Mouse (Mus musculus): ENCODE results near the gene Gnl2.

Gene Gnl2

GRCm38 (mm10) chr4:125017431-125017830 lies 1.0 kb downstream of the Gnl2 start:
- H3K4me1 ChIP-seq (replicated peaks; ENCODE audit: low read depth, low read length) = no peaks in the 10 kb centered on the region
- no peaks in the 10 kb centered on the region for H3K36me3 ChIP-seq (ENCODE audit: insufficient read depth, low read length)
- H3K4me3 ChIP-seq (replicated peaks; ENCODE audit: low read length) = no peak overlapping the region
- no peaks in the 10 kb centered on the region for H3K9me3 ChIP-seq (ENCODE audit: low read length)
- TF ChIP-seq CTCF (conservative IDR thresholded peaks at IDR 0.05; ENCODE audit: low read length) (no peak), POU5F1 (IDR thresholded peaks at IDR 0.05; ENCODE audit: borderline replicate concordance, low read length) (no peak), NANOG (IDR thresholded peaks at IDR 0.05; ENCODE audit: borderline replicate concordance, low read length) (no peak)
- peaks cover 34% of the 10 kb centered on the region for H3K27me3 ChIP-seq (ENCODE audit: insufficient read depth, low read length)

DNA sequence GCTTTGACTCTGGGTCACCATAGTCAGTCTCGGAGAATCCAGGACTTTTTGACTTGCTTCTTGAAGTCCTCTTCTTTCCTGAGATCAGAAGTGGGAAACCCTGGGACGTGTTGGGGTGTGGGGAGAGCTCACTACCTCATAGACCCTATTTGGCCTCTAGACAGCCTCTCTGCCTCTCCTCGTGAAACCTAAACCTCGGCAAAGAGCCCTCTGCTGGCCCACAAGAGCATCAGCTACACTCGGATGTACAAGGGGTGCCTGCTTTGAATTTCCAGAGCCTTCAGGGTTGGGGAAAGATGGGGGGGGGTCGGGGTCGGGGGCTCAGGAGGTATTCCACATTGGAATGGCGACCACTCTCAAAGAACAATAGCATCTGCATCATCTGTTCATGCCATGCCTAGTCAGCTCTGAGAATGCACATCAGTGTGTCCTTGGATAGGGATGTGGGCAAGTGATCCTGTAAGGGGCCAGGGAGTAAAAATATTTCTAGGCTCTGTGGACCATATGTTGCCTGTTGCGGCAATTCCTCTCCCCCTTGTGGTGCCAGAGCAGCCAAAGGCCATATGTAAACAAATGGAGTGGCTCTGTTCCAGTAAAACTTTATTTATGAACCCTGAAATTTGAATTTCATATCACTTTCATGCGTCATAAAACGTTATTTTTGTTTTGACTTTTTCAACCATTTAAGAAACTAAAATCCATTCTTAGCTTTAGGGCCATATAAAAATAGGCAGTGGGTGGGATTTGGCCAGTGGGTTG lies 4.6 kb downstream of the Gnl2 start:
- Histone ChIP-seq H3K4me3 (replicated peaks; ENCODE audit: low read length) (no peak overlapping the region), H3K4me1 (replicated peaks; ENCODE audit: low read depth, low read length) (no peaks in the 10 kb centered on the region), H3K27me3 (ENCODE audit: insufficient read depth, low read length) (peaks cover 32% of the 10 kb centered on the region), H3K36me3 (ENCODE audit: insufficient read depth, low read length) (no peaks in the 10 kb centered on the region), H3K9me3 (ENCODE audit: low read length) (no peaks in the 10 kb centered on the region)
- TF ChIP-seq POU5F1 (IDR thresholded peaks at IDR 0.05; ENCODE audit: borderline replicate concordance, low read length) (no peak), CTCF (conservative IDR thresholded peaks at IDR 0.05; ENCODE audit: low read length) (no peak; the same call in 1 of the 2 replicates), NANOG (IDR thresholded peaks at IDR 0.05; ENCODE audit: borderline replicate concordance, low read length) (no peak)

GRCm38 (mm10) chr4:125029891-125030614 lies 13.7 kb downstream of the Gnl2 start:
- H3K27me3 ChIP-seq (ENCODE audit: insufficient read depth, low read length) = peaks cover 24% of the 10 kb centered on the region
- H3K4me1 ChIP-seq (replicated peaks; ENCODE audit: low read depth, low read length) = peaks cover 23% of the 10 kb centered on the region
- TF ChIP-seq CTCF (conservative IDR thresholded peaks at IDR 0.05; ENCODE audit: low read length) (no peak), POU5F1 (IDR thresholded peaks at IDR 0.05; ENCODE audit: borderline replicate concordance, low read length) (no peak), NANOG (IDR thresholded peaks at IDR 0.05; ENCODE audit: borderline replicate concordance, low read length) (no peak)
- peaks cover 41% of the 10 kb centered on the region for H3K36me3 ChIP-seq (ENCODE audit: insufficient read depth, low read length)
- peak overlapping the region; percentile 98 for H3K4me3 ChIP-seq (replicated peaks; ENCODE audit: low read length)
- no peaks in the 10 kb centered on the region for H3K9me3 ChIP-seq (ENCODE audit: low read length)

DNA sequence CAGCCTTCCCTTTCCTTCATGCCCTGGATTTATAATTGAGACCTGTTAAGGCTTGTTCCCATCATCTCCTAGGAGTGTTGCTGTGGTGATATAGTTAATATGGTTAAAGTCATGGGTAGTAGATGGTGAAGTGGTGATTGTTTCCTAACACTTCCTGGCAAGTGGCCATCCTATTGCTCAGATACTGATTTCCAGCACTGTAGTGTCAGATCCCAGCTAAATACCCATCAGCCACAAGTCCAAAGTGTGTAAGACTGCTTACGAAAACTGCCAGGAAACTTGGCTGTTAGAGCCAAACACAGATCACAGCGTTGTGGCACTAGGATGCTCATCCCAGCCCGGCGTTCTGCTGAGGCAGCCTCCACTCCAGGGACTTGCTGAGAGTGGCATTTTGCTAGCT lies 18.0 kb downstream of the Gnl2 start:
- peaks cover 23% of the 10 kb centered on the region for H3K4me1 ChIP-seq (replicated peaks; ENCODE audit: low read depth, low read length)
- TF ChIP-seq NANOG (IDR thresholded peaks at IDR 0.05; ENCODE audit: borderline replicate concordance, low read length) (no peak), POU5F1 (IDR thresholded peaks at IDR 0.05; ENCODE audit: borderline replicate concordance, low read length) (no peak), CTCF (conservative IDR thresholded peaks at IDR 0.05; ENCODE audit: low read length) (no peak)
- peaks cover 78% of the 10 kb centered on the region for H3K36me3 ChIP-seq (ENCODE audit: insufficient read depth, low read length)
- H3K9me3 ChIP-seq (ENCODE audit: low read length) = no peaks in the 10 kb centered on the region
- H3K27me3 ChIP-seq (ENCODE audit: insufficient read depth, low read length) = 0 out of 2 replicates have a peak, but pooled peaks cover under 1% of the 10 kb centered on the region
- no peak overlapping the region for H3K4me3 ChIP-seq (replicated peaks; ENCODE audit: low read length)

- Histone ChIP-seq H3K9me3 (ENCODE audit: low read length) (no peaks in the 10 kb centered on the region), H3K4me1 (replicated peaks; ENCODE audit: low read depth, low read length) (peaks cover 9% of the 10 kb centered on the region), H3K27me3 (ENCODE audit: insufficient read depth, low read length) (no peaks in the 10 kb centered on the region), H3K4me3 (replicated peaks; ENCODE audit: low read length) (no peak overlapping the region), H3K36me3 (ENCODE audit: insufficient read depth, low read length) (peaks cover 100% of the 10 kb centered on the region)
- TF ChIP-seq NANOG (IDR thresholded peaks at IDR 0.05; ENCODE audit: borderline replicate concordance, low read length) = no peak
- TF ChIP-seq CTCF (conservative IDR thresholded peaks at IDR 0.05; ENCODE audit: low read length) = no peak
- no peak for TF ChIP-seq POU5F1 (IDR thresholded peaks at IDR 0.05; ENCODE audit: borderline replicate concordance, low read length)
Observed at GRCm38 (mm10) chr4:125044454-125044853, 28.1 kb downstream of the Gnl2 start.

DNA sequence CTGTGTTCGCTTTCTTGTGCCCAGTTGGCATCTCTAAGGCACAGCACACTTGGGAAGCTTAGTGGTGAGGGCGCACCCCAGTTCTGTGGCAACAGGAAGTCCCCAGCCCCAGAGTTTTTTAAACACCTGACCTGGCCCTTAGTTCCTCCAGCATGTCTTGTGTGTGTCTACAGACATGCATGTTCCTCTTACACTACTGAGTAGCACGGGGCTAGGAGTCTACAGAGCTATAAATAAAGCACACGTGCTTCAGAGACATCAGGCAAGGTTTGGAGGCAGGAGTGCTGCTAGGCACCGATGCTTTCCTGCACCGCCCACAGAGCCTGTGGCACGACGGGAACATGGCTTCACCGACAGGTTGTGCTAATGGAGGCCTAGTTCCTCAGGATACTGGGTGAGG lies 39.0 kb downstream of the Gnl2 start:
- TF ChIP-seq POU5F1 (IDR thresholded peaks at IDR 0.05; ENCODE audit: borderline replicate concordance, low read length) (no peak), NANOG (IDR thresholded peaks at IDR 0.05; ENCODE audit: borderline replicate concordance, low read length) (no peak)
- H3K4me1 ChIP-seq (replicated peaks; ENCODE audit: low read depth, low read length) = peaks cover 24% of the 10 kb centered on the region
- no peaks in the 10 kb centered on the region for H3K27me3 ChIP-seq (ENCODE audit: insufficient read depth, low read length)
- H3K36me3 ChIP-seq (ENCODE audit: insufficient read depth, low read length) = peaks cover 63% of the 10 kb centered on the region
- no peak overlapping the region for H3K4me3 ChIP-seq (replicated peaks; ENCODE audit: low read length)
- no peaks in the 10 kb centered on the region for H3K9me3 ChIP-seq (ENCODE audit: low read length)

DNA sequence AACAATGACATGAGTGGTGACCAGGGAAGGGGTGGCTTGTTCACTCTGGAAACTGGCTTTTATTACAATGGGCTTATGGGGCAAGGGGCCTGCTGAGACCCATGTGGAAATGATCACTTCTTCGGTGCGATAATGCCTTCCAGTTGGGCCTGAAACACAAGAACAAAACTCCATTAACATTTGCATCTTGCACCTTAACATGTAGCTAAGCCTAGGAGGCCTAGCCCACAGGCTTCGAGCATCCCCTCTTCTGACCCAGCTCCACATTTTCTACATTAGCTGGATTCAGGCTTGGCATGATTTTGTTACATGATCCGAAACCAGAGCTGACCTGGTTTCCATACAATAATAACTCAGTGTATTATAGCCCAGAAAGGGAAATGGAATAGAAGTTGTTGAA lies 40.1 kb downstream of the Gnl2 start:
- H3K4me1 ChIP-seq (replicated peaks; ENCODE audit: low read depth, low read length) = peaks cover 24% of the 10 kb centered on the region
- no peaks in the 10 kb centered on the region for H3K9me3 ChIP-seq (ENCODE audit: low read length)
- H3K36me3 ChIP-seq (ENCODE audit: insufficient read depth, low read length) = peaks cover 52% of the 10 kb centered on the region
- H3K4me3 ChIP-seq (replicated peaks; ENCODE audit: low read length) = no peak overlapping the region
- H3K27me3 ChIP-seq (ENCODE audit: insufficient read depth, low read length) = no peaks in the 10 kb centered on the region
- TF ChIP-seq CTCF (conservative IDR thresholded peaks at IDR 0.05; ENCODE audit: low read length) = no peak
- no peak for TF ChIP-seq POU5F1 (IDR thresholded peaks at IDR 0.05; ENCODE audit: borderline replicate concordance, low read length)
- no peak for TF ChIP-seq NANOG (IDR thresholded peaks at IDR 0.05; ENCODE audit: borderline replicate concordance, low read length)

DNA sequence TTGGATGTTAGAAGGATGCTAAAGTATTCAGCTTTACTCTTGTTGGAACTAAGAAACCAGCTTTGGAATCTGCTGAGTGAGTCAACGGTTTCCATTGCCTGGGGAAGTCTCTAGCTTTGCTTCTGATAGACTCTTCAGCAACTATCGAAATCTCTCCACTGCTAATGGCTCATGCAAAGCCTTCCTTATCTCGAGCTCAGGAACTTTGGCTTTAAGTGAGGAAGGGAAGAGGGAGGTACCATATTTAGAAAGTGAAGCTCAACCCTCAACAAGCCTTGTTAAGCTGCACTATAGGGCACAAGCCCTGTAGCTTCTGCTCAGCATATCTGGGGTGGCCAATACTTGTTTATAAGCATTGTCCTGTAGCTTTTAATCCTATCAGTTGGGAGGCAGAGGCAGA lies 40.9 kb downstream of the Gnl2 start:
- TF ChIP-seq POU5F1 (IDR thresholded peaks at IDR 0.05; ENCODE audit: borderline replicate concordance, low read length) (no peak), NANOG (IDR thresholded peaks at IDR 0.05; ENCODE audit: borderline replicate concordance, low read length) (no peak), CTCF (conservative IDR thresholded peaks at IDR 0.05; ENCODE audit: low read length) (no peak)
- peaks cover 44% of the 10 kb centered on the region for H3K36me3 ChIP-seq (ENCODE audit: insufficient read depth, low read length)
- peaks cover 24% of the 10 kb centered on the region for H3K4me1 ChIP-seq (replicated peaks; ENCODE audit: low read depth, low read length)
- no peaks in the 10 kb centered on the region for H3K9me3 ChIP-seq (ENCODE audit: low read length)
- no peaks in the 10 kb centered on the region for H3K27me3 ChIP-seq (ENCODE audit: insufficient read depth, low read length)
- H3K4me3 ChIP-seq (replicated peaks; ENCODE audit: low read length) = no peak overlapping the region

Data from E14TG2a.4 (cell line).